Mouse (Mus musculus) ES-E14 (cell line): ENCODE measurements around the gene Zar1l. TPM values are rescaled to one million over a fixed set of nuclear protein-coding genes. Genes with fewer than 3 reads are reported as not detected.
"Not testable (repeated sequence)": the region's sequence is repeated elsewhere in the genome, so short reads cannot be mapped to it uniquely, and the experiment has no call there.

Experiments used
- DNase-seq: peaks from one replicate; pipeline ENCODE4 v3.0.0-alpha.2; 2013; ENCODE audit warnings: low read depth, low spot score
- H3K27ac ChIP-seq: 2 replicates; pipeline ENCODE4 v1.5.1; 2012; ENCODE audit warnings: low read depth, mild to moderate bottlenecking, low read length, moderate library complexity, mixed read lengths; ENCODE audit not compliant: poor library complexity, insufficient read depth, severe bottlenecking
- H3K36me3 ChIP-seq: 2 replicates; pipeline ENCODE4 v1.6.1; 2012; ENCODE audit warnings: mild to moderate bottlenecking, low read length, moderate library complexity, mixed read lengths; ENCODE audit not compliant: control insufficient read depth, poor library complexity, insufficient read depth, severe bottlenecking
- H3K4me1 ChIP-seq, 2 experiments: fragments of 150-350 bp in 1 of 2; sonication (generic) in 1 of 2; 2 replicates each; pipeline ENCODE4 v1.6.1; 2012; ENCODE audit warnings: low read length in 2 of 2, mild to moderate bottlenecking in 1 of 2, mixed read lengths in 1 of 2; ENCODE audit not compliant: control insufficient read depth in 2 of 2, insufficient read depth in 2 of 2, poor library complexity in 1 of 2
- H3K4me3 ChIP-seq, 2 experiments: fragments of 150-350 bp in 1 of 2; sonication (generic) in 1 of 2; 2 replicates each; pipeline ENCODE4 v1.5.1; 2012; ENCODE audit warnings: low read length in 2 of 2, low read depth in 1 of 2, mild to moderate bottlenecking in 1 of 2, mixed read lengths in 1 of 2; ENCODE audit not compliant: insufficient read depth in 1 of 2, poor library complexity in 1 of 2, severe bottlenecking in 1 of 2
- H3K9ac ChIP-seq: 2 replicates; pipeline ENCODE4 v1.6.1; 2012; ENCODE audit warnings: low read depth, mild to moderate bottlenecking, low read length, mixed read lengths; ENCODE audit not compliant: poor library complexity, insufficient read depth, severe bottlenecking
- H3K9me3 ChIP-seq: fragments of 150-350 bp; sonication (generic); 2 replicates; pipeline ENCODE4 v1.6.1; 2012; ENCODE audit warnings: low read depth, mild to moderate bottlenecking, low read length; ENCODE audit not compliant: control insufficient read depth, insufficient read depth
- CHD2 ChIP-seq: IDR thresholded peaks from 2 replicates; pipeline ENCODE4 v1.6.1; 2014; ENCODE audit warnings: mild to moderate bottlenecking, low read depth, low read length, inconsistent platforms
- HCFC1 ChIP-seq: IDR thresholded peaks from 2 replicates; pipeline ENCODE4 v1.6.1; 2012; ENCODE audit warnings: low read length, inconsistent platforms, borderline replicate concordance; ENCODE audit not compliant: insufficient read depth
- MAFK ChIP-seq: IDR thresholded peaks from 2 replicates; pipeline ENCODE4 v1.6.1; 2014; ENCODE audit warnings: mild to moderate bottlenecking, low read depth, low read length, inconsistent platforms; ENCODE audit not compliant: insufficient read depth
- ZC3H11A ChIP-seq: IDR thresholded peaks from 2 replicates; pipeline ENCODE4 v1.6.1; 2012; ENCODE audit warnings: low read depth, mild to moderate bottlenecking, inconsistent platforms, low read length, borderline replicate concordance
- ZNF384 ChIP-seq: IDR thresholded peaks from 2 replicates; pipeline ENCODE4 v1.6.1; 2012; ENCODE audit warnings: low read depth, low read length, inconsistent platforms
- in situ Hi-C, 2 experiments: fragments of 600-800 bp; cut with MboI; formaldehyde crosslinking; loops; one replicate each; pipeline ENCODE4 v1.15.1; 2025; ENCODE audit warnings: low sequenced_read_pairs in 2 of 2, inconsistent platforms in 1 of 2; ENCODE audit not compliant: unreplicated experiment in 2 of 2
- total RNA-seq: library from RNA; depleted of rRNA; stranded (reverse); fragments of 300-350 nt; gene quantifications from 2 replicates; pipeline ENCODE4 v1.2.3, GENCODE M21; 2012

Gene Zar1l
- total RNA-seq, 1 experiment: not detected

DNA sequence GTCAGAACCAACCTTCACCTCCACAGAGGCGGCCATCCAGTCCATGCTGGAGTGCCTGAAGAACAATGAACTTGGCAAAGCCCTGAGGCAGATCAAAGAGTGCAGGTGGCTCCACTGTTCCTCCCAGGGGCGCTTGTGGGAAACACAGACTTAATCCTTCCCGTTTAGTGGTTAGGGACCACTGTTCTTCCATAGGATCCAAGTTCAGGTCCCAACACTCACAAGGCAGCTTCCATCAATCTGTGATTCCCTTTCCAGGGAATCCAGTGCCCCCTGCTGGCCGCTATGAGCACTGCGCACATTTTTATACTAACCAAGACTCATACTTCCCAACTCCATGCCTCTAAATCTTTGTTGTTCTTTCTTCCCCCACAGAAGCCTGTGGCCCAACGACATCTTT lies 22.2 kb downstream of the Zar1l start:
- TF ChIP-seq ZC3H11A (0 out of 2 replicates have a peak, but pooled peaks have one; percentile 3), MAFK (no peak), CHD2 (no peak)
- H3K36me3 ChIP-seq: peaks cover 3% of the 10 kb centered on the region; the same call in 1 of the 2 replicates
- no peak overlapping the region for H3K27ac ChIP-seq
- no peak overlapping the region for H3K4me3 ChIP-seq
- in situ Hi-C loops: no loop called here
- DNase-seq: peak; percentile 65
- no peak overlapping the region for H3K9ac ChIP-seq
- H3K4me1 ChIP-seq: no peaks in the 10 kb centered on the region; a peak in 1 of 4 replicates
- H3K9me3 ChIP-seq: no peaks in the 10 kb centered on the region

DNA sequence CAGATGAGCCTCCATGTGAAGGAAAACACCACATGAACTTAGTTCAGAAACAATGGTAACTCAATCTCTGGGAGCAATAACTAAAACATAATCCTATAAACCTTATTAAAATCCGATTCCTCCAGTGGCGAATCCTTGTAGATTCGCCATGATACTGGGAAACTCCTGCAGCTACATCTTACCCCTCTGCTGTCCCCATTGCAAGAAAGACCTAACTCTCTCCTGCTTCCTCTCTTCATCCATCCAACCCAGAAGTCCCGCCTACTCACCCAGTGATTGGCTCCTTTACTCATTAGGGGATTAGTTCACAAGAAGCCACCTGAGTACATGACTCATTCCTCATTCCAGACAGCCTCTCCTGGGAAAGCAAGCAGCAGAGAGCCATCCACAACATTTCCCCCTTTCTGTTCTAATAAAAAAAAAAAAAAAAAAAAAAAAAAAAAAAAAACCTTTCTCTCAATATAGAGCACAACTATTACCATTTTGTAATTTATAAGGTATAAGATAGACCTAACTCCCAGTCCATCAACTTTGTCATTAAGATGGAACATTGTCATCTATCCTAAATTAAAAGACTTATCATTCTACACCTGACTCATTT lies 26.3 kb downstream of the Zar1l start:
- peak; percentile 55; the same call in 1 of the 2 replicates for TF ChIP-seq ZNF384
- H3K27ac ChIP-seq, H3K4me1 ChIP-seq, DNase-seq, in situ Hi-C loops, H3K36me3 ChIP-seq, H3K9me3 ChIP-seq: not testable (repeated sequence)
- H3K4me3 ChIP-seq: peak overlapping the region; percentile 57 to 60
- H3K9ac ChIP-seq: peak overlapping the region; percentile 69; the same call in 1 of the 2 replicates

DNA sequence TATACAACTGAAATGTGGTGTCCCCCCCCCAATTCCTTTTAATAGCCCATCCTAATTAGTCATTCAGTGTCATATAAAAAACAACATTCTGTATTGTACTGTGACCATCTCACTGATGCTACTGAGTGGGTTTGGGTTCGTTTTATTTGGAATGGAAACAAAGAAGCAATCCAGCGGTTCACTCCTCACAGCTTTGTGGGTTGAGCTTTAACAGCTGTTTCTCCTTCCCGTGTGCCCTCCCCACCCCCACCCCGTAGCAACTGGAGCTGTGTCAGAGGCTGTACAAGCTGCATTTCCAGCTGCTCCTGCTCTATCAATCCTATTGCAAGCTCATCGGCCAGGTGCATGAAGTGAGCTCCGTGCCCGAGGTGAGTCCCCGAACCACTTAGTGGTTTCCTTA lies 27.1 kb downstream of the Zar1l start:
- H3K9ac ChIP-seq: peak overlapping the region; percentile 69; the same call in 1 of the 2 replicates
- no peak for DNase-seq
- H3K27ac ChIP-seq: no peak overlapping the region
- peak overlapping the region; percentile 57 to 60; a peak in 3 of 4 replicates for H3K4me3 ChIP-seq
- TF ChIP-seq CHD2 (no peak), ZC3H11A (no peak), HCFC1 (no peak), MAFK (no peak), ZNF384 (no peak)
- in situ Hi-C loops: no loop called here
- no peaks in the 10 kb centered on the region for H3K9me3 ChIP-seq
- H3K36me3 ChIP-seq: no peaks in the 10 kb centered on the region
- no peaks in the 10 kb centered on the region; a peak in 1 of 4 replicates for H3K4me1 ChIP-seq

DNA sequence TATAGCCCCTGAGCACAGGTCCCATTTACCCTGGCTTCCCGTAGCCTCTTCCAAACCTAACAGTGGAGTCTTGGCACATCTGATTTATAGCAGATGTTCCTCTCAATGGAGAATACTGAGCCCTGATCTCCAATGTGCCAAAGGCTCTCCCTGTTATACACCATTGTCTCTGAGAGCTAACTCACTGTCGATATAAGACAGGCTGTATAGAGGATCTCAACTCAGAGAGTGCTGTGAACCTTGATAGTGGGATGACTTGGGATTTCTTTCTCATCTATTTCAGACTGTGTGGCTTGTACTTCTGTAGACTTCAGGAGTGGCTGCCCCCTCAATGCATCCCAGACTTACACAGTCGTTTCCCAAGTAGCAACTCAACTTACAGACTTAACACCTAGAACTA lies 27.7 kb downstream of the Zar1l start:
- DNase-seq: no peak
- H3K4me3 ChIP-seq: no peak overlapping the region
- TF ChIP-seq ZNF384: no peak
- TF ChIP-seq MAFK: no peak
- TF ChIP-seq HCFC1: no peak
- TF ChIP-seq CHD2: no peak
- TF ChIP-seq ZC3H11A: no peak
- H3K36me3 ChIP-seq: no peaks in the 10 kb centered on the region
- in situ Hi-C loops: no loop called here
- H3K27ac ChIP-seq: no peak overlapping the region
- no peaks in the 10 kb centered on the region for H3K9me3 ChIP-seq
- H3K4me1 ChIP-seq: no peaks in the 10 kb centered on the region; a peak in 1 of 4 replicates
- peak overlapping the region; percentile 2; the same call in 1 of the 2 replicates for H3K9ac ChIP-seq

DNA sequence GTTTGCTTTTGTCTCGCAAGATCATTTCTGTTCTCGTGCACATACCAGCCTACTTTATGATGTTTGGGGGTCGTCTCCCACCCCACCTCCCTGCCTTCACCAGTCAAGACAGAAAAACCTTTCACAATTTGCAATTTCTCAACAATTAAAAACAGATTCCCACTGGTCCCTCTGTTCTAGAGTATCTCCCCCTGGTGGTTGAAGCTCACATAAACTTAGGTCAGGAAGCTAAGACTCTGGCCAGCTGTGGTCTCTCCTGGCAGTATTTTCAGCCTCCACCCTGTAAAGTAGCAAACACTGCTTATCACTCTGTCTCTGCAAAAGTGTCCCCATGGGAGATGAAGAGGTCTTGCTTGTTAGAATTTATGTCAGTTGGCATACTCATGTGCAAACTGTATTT lies 32.8 kb downstream of the Zar1l start:
- no peak overlapping the region for H3K27ac ChIP-seq
- in situ Hi-C loops: no loop called here
- H3K9ac ChIP-seq: no peak overlapping the region
- H3K9me3 ChIP-seq: no peaks in the 10 kb centered on the region
- no peak for TF ChIP-seq HCFC1
- TF ChIP-seq ZC3H11A: no peak
- DNase-seq: no peak
- no peaks in the 10 kb centered on the region for H3K4me1 ChIP-seq
- H3K36me3 ChIP-seq: no peaks in the 10 kb centered on the region
- H3K4me3 ChIP-seq: no peak overlapping the region
